In the genomic region with DNA sequence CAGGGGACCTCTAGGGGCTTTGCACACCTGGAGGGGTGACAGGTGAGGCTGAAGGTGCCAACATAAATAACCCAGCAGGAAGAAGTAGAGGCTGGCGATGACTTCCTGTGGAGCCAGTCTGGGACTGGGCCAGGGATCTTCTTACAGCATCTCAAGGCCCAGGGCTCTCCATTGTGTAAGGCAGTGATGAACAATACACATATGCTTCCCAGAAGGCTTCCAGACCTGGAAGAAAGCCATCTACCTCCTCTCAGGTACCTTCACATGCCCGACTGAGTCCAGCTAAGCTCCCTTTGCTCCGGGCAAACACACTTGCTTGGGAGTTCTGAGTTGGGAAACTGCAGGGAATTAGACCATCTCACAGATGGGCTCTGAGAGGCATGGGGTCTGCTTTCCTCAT, we compare ENCODE assay signal across 32 mouse cellular contexts.
"Had no signal": no experiment of that assay in that cellular context is flagged by ENCODE, and none has a peak within 500 bp of the region (broad histone marks: within the 10 kb centered on the region; RNA-seq: fewer than 3 reads in every experiment).

No protein-coding gene starts in this region.

- DNase-seq: left cerebral cortex, postnatal 4 days; liver; liver, embryonic 13.5 days; liver, postnatal 0 days; lung, adult 18-20 months; lung, adult 2 months; lung, embryonic 14.5 days; lung, postnatal 10 days; lung, postnatal 14 days; lung, postnatal 36 days; lung, postnatal 4 days; midbrain, embryonic 14.5 days had no signal

- ATAC-seq: liver, embryonic 12.5 days; liver, postnatal 0 days; lung, postnatal 0 days; midbrain, embryonic 13.5 days; midbrain, embryonic 15.5 days; midbrain, embryonic 16.5 days had no signal

- H3K4me1 ChIP-seq: limb, embryonic 12.5 days; limb, embryonic 13.5 days; limb, embryonic 15.5 days; liver, embryonic 12.5 days; liver, embryonic 13.5 days; liver, embryonic 15.5 days; lung, embryonic 15.5 days; megakaryocyte, embryonic 14.5 days; midbrain, embryonic 10.5 days; midbrain, embryonic 12.5 days; midbrain, embryonic 13.5 days; midbrain, embryonic 15.5 days; neural tube, embryonic 12.5 days had no signal

- H3K36me3 ChIP-seq: limb, embryonic 10.5 days; limb, embryonic 12.5 days; limb, embryonic 13.5 days; limb, embryonic 15.5 days; liver, embryonic 12.5 days; liver, embryonic 13.5 days; liver, embryonic 15.5 days; lung, embryonic 15.5 days; midbrain, embryonic 10.5 days; midbrain, embryonic 12.5 days; midbrain, embryonic 13.5 days; midbrain, embryonic 15.5 days; neural tube, embryonic 12.5 days had no signal

- H3K4me2 ChIP-seq: limb, embryonic 12.5 days; limb, embryonic 13.5 days; limb, embryonic 15.5 days; liver, embryonic 11.5 days; liver, embryonic 12.5 days; liver, embryonic 13.5 days; liver, embryonic 15.5 days; lung, embryonic 14.5 days; lung, embryonic 15.5 days; midbrain, embryonic 11.5 days; midbrain, embryonic 12.5 days; midbrain, embryonic 13.5 days; midbrain, embryonic 15.5 days; neural tube, embryonic 12.5 days had no signal

- H3K9ac ChIP-seq: limb, embryonic 12.5 days; limb, embryonic 13.5 days; limb, embryonic 15.5 days; liver, embryonic 12.5 days; liver, embryonic 13.5 days; liver, embryonic 14.5 days; liver, embryonic 15.5 days; liver, postnatal 0 days; lung, embryonic 14.5 days; lung, embryonic 15.5 days; midbrain, embryonic 12.5 days; midbrain, embryonic 13.5 days; midbrain, embryonic 15.5 days; neural tube, embryonic 12.5 days had no signal

- H3K4me3 ChIP-seq: limb, embryonic 10.5 days; limb, embryonic 12.5 days; limb, embryonic 13.5 days; limb, embryonic 15.5 days; liver, embryonic 12.5 days; liver, embryonic 13.5 days; liver, embryonic 15.5 days; lung, embryonic 15.5 days; megakaryocyte, embryonic 14.5 days; midbrain, embryonic 10.5 days; midbrain, embryonic 12.5 days; midbrain, embryonic 13.5 days; midbrain, embryonic 15.5 days; myocyte; neural tube, embryonic 12.5 days had no signal

- H3K27me3 ChIP-seq: limb, embryonic 12.5 days; limb, embryonic 13.5 days; limb, embryonic 15.5 days; liver, embryonic 13.5 days; liver, embryonic 15.5 days; lung, embryonic 15.5 days; midbrain, embryonic 12.5 days; midbrain, embryonic 13.5 days; midbrain, embryonic 15.5 days; neural tube, embryonic 12.5 days had no signal

- H3K9me3 ChIP-seq: limb, embryonic 10.5 days; limb, embryonic 12.5 days; limb, embryonic 13.5 days; limb, embryonic 15.5 days; liver, embryonic 12.5 days; liver, embryonic 13.5 days; liver, embryonic 15.5 days; lung, embryonic 15.5 days; megakaryocyte, embryonic 14.5 days; midbrain, embryonic 10.5 days; midbrain, embryonic 12.5 days; midbrain, embryonic 13.5 days; midbrain, embryonic 15.5 days; neural tube, embryonic 12.5 days had no signal

- H3K27ac ChIP-seq: limb, embryonic 10.5 days; limb, embryonic 12.5 days; limb, embryonic 13.5 days; limb, embryonic 15.5 days; liver, embryonic 12.5 days; liver, embryonic 13.5 days; liver, embryonic 14.5 days; liver, embryonic 15.5 days; lung, embryonic 15.5 days; macrophage; midbrain, embryonic 10.5 days; midbrain, embryonic 12.5 days; midbrain, embryonic 13.5 days; midbrain, embryonic 15.5 days; neural tube, embryonic 12.5 days had no signal
